Mouse (Mus musculus): ENCODE data around the gene Tmem109.

The Tmem109 gene

DNA sequence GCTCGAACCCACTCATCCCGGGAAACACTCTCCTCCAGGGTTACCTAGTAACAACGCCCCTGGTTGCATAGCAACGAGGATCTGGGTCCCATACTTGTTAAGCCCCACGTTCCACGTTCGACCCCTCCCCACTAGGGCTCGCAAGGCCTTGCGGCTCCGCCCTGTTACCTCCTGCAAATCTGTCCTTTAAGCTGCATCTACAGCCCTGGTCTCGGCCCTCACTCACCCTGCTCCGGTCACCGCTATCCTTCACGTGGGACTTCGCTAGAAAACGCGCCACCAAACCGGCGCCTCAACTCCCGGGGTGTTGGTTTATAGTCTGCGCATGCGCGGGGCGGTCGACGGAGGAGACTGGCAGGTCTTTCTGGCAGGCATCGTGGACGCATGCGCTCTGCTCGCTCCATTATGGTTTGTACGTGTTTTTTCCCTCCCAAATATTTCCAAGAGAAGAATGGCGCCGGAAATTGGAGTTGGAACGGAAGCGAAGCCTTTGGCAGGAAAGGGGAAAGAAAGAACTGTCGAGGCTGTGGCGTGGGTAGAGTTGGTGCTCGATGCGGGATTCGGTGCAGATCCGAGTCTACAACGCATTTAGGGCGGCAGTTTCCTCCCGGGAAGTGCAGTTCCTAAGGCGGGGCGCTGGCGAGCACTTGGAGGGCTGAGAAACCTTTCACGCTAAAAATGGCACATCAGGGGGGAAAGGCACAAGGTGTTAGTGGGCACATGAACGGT is at the start of gene Tmem109:
Tmem109 (minus strand) TSS at position 576 of the 729 bp plus-strand sequence.
- DNase-seq (ENCODE audit: low read depth, low spot score): peak; percentile 94

DNA sequence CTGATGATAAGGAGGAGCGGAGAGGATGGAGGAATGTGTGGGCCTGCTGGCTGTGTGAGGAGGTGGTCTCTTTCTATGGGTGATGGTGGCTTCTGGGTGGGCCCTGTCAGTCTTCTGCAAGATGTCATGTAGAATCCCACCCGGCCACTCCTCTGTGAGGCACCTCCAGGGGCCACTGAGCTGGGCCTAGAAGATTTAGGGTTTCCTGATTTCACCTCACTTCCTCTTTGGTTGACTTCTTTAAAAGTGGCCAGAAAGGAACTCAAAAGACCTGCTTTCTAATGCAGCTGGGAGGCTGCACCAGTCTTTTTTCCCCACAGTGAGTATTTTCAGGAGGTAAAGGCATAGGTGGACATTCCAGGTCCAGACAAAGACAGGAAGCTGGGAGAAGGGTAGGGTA is 48.8 kb upstream of the Tmem109 start:
- no peak for DNase-seq (ENCODE audit: low read depth, low spot score)

DNA sequence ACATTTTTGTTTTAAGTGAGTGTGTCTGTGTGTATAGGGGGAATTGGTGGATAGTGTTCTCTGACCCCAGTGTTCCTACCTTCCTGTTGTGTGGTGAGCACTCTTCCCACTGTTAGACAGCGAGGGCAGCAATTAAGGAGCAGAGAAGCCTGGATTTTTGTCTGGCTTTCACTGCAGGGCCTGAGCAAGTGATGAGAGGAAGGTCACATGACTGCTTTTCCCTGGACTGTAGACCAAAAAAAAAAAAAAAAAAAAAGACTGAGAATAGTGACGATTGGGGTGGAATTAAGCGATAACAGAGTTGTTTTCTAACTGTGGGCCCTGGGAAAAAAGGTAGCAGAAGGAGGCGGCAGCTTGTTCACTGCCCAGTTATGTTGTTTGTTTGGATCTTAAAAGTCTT is 44.9 kb upstream of the Tmem109 start:
- DNase-seq (ENCODE audit: low read depth, low spot score): no peak

DNA sequence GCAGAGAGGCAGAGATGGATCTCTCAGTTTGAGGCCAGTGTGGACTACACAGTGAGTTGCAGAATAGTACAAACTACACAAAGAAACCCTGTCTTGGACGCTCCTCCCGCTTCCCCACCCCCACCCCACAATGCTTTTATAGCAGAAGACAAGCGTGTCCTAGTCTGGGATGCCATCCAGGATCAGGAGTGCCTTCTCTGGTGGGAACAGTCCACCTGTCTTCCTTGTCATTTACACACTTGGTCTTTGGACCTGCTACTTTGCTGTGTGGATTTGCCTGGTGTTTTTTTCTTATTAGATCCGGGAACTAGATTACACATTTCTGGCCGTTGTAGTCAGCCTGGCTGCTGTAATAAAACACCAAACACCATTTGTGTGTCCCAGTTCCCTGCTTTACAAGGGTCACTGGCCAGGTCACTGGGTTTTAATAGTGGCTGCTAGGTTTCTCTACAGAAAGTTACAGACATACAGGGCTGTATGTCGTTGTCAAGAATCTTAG is 44.4 kb upstream of the Tmem109 start:
- DNase-seq (ENCODE audit: low read depth, low spot score): no peak

DNA sequence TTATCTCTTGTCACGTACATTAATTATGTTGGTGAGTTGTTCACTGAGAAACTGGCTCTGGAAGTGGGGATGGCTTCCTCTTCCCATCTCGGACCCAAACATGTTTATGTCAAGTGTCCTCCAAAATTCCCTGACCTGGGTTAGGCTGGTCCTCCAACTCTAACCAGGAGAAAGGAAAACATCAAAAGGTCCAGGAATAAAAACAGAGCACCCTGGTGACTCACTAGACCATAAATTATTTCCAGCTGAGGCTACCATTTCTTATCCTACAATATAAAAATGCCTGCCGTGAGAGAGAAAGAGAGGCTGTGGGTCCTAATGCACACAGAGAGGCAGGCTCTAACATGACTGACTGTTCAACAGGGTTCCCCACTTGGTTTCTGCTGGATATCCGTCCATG is 42.4 kb upstream of the Tmem109 start:
- no peak for DNase-seq (ENCODE audit: low read depth, low spot score)

DNA sequence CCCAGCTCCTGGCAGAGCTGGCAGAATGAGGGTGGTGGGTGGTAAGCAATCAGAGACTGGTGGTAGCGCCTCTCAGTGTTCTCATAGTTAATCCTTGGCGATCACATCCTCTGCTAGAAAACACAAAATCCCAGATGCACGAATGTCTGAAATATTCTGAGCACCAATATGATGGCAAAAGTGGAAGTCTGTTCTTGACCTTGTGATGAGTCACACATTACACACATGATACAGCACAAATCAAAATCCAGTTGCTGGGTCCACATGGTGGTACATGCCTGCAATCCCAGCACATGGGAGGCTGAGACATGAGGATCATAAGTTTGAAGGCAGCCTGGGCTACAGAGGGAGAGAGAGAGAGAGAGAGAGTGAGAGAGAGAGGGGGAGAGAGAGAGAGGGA is 39.3 kb upstream of the Tmem109 start:
- no peak for DNase-seq (ENCODE audit: low read depth, low spot score)

DNA sequence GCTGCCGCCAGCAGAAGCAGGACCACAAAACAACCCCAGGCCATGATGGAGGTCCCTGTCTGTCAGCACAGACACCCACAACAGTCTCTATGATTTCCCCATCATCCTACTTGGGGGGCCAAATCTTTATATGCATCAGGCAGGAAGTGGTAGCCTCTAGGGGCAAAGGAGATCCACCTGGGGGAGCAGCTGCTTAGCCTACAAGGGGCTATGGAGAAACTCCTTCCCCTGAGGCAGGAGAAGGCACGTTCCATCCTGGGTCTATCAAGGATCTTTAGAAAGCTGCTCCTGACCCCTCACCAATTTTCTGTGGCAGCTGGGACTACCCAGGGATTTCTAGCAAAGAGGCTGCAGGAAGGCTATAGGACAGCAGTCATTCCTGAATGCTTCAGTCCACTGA is 38.7 kb upstream of the Tmem109 start, which contains the start of gene Zp1:
Zp1 (minus strand) TSS at position 101 of the 400 bp plus-strand sequence.
- DNase-seq (ENCODE audit: low read depth, low spot score): no peak

DNA sequence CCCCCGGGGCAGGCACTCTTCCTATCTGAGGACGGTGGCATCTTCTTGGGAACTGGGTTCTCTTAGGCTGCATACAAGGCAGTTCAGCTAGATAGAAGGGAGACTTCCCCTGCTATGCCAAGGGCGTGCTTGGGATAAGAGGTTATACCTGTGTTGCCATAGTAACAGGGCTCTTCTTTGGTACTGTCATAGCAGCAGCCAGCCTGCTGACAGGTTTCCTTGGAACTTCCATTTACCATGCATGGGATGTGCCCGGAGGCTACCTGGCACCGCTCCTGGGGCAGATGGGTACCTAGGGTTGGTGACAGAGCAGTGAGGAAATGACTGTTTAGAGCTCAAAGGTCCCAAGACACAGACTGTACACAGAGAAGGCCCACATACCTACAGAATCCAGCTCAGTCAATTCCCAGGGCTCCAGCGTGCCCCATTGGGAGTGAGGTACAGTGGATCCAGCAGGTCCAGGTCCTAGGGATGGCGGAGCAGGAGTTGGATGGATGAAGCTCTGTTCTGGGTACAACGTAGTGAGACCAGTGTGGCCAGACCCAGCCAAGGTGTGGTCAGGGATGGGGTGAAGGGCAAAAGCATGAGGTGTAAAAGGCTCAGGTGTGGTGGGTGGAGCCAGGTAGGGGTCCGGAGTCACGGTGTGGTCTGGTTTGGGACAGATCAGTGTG is 36.7 kb upstream of the Tmem109 start:
- no peak for DNase-seq (ENCODE audit: low read depth, low spot score)

DNA sequence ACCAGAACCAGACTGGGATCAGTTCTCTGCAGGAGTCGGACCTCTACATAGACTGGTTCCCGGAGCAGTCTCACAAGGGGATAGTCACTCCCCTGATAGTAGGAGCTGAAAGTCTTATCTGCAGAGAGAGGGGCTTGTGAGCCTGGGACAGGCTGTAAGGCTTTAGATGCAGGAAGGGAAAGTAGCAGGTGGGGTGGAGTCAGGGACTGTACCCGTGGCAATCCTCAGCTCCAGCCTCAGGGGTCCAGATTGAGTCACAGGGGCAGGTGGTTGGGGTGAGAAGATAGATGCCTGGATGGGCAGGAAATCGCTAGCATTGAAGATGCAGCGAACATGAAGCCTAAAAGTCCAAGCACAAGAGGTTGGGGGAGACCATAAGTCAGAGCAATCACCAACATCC is 34.7 kb upstream of the Tmem109 start:
- DNase-seq (ENCODE audit: low read depth, low spot score): no peak

DNA sequence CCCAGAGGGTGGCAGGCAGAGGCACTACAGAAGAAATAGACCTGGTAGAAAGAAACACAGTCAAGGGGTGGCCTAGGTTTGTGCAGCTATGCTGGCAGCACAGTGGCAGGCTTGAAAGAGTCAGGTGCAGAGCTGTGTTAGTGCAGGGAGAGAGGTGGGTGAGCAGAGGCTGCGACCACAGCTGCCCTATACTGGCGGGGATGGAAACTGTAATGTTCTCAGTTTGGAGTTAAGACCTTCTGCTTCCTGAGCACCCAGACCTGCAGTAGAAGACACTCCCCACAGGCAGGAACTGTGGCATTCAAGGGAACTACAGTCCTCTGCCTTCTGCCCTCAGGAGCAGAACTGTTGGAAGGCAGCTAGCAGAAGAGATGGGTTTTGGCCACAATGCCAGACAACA is 33.1 kb upstream of the Tmem109 start:
- DNase-seq (ENCODE audit: low read depth, low spot score): no peak

DNA sequence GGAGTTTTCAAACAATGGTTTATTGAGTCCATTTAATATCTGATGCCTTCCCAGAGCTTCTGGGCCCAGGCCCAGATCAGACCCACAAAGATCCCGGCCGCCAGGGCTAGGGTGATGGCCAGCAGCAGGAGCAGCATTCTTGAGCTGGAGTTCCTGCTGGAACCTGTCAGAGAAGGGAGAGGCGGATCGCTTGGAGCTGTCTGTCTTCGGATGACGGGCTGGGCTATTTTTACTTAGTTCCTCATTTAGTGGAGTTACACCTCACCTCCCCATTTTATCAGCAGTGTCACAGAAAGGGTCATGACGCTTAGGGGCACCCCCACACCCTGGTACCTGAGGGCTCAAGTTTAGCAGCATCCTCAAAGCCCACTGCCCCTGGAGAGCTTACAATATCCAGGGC is 32.5 kb upstream of the Tmem109 start:
- no peak for DNase-seq (ENCODE audit: low read depth, low spot score)

DNA sequence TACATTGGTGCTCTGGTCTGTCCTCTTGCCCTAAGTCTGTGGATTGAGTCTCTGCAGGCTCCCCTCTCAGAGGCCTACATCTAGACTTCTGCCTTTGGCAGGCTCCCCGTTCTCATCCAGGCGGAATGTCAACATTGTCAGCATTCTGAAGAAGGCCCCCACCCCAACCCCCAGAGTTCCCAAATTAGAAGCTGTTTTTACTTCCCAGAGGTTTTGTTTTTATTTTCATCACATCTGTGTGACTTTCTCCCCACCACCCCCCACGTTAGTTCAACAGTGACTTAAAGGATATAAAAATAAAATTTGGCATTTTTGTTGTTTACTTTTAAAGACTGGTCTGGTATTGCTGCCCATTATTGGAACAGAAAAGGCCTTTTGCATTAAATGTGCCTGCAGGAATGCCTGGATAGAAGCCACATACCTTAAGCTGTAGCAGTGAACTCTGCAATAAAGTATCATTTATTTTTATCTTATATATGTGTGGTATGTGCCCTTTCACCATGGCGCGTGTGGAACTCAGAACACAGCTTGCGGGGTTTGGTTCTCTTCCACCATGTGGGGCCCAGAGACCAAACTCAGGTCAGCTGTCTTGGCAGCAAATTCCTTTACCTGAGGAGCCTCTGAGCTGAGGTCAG is 27.4 kb upstream of the Tmem109 start:
- no peak for DNase-seq (ENCODE audit: low read depth, low spot score)

DNA sequence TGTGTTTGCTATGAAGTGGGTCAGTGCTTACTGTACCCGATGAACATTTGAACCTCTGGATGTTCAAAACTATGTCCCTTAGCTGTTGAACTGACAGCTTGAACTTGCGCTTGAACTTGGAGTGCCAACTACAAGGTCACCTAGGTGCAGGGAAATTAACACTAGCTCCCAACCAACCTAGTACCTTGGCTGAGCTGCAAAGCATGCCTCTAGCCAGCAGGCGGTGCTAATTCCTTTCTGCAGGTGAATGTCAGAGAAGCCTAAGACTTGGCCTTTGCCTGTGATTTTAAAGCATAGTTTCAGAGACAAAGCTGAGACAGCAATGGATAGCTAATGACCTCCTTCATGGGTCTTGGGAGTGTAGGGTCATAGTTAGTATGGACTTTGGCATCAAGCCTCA is 26.1 kb upstream of the Tmem109 start:
- peak; percentile 56 for DNase-seq (ENCODE audit: low read depth, low spot score)

DNA sequence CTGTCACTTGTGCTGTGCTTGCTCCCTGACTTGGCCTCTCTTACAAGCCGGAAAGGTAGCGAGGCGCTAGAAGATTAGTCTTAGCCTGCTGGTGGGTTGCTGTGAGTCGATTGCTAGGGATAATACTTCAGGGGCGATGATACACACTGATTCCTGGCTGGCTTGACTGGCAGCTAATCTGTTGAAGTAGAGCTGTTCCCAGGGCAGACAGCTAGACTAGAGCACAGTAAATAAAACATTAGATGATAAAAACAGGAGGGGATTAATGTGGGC is 23.9 kb upstream of the Tmem109 start:
- DNase-seq (ENCODE audit: low read depth, low spot score): peak; percentile 67

DNA sequence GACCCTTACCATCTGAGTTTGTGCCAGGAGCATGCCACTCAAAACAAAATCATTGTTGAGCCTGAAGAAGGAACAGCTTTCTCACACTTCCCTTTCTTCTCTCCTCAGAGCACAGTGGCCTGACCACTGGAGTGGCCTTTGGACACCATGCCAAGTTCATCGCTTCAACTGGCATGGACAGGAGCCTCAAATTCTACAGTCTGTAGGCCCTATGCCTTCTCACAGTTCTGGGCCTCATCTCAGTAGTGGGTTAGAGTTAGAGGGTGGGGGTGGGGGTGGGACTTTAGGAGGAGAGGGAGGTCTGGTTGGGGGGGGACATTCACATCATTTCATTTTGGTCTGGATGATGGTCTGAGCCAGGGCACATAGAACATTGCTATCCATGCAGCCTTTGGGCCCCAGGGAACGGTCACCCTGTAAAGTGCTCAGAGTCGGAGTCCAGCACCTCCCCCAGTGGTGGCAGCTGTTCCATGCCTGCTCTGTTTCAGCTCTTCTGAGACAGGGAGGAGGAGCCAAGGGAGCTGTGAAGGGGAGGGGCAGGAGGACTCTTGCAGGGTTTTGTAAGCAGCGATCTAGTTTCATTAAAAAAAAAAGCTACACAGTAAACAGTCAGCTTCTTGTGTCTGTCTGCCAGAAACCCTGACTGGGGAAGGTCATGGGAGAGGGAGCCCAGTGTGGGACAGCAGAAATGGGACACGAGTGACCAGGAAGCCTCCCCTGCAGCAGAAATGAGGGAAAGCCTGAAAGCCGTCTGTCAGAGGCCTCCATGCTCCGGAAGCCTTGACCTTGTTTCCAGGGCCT is 23.3 kb upstream of the Tmem109 start:
- no peak for DNase-seq (ENCODE audit: low read depth, low spot score)

DNA sequence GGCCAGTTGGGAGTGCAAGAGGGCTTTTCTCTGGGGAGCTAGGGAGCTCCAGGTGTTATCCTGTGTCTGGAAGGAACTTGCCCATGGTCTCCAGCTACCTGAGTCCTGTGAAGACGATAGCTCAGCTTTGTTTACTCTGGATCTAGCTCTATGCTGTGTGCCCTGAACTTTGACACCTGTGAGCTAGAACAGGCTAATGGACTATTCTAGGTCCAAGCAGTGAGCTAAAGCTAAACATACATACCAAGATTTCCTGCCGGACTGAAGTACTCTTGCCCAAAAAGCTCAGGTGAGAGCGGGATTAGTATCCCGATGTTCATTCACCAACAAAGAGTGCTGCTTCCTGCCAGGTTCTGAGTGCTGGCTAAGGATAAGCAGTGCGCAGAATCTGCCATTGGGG is 22.7 kb upstream of the Tmem109 start:
- DNase-seq (ENCODE audit: low read depth, low spot score): no peak

DNA sequence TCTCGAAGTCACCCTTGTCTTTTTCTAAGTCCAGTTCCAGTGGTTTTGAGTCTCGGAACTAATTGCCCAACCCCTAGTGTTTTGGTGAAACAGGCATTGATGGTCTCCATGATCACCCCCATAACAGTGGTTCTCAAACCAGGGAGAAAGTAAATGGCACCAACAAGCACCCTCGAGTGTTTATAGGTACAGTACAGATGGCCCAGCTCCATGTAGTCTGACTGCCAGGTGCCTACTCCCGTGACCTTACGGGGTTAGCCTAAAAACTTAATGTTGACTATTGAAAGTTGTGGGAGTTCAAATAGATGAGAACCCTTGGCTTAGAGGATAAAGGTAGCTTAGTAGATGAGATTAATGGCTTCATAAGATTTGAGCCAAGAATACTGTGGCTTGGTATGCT is 19.2 kb upstream of the Tmem109 start:
- no peak for DNase-seq (ENCODE audit: low read depth, low spot score)

DNA sequence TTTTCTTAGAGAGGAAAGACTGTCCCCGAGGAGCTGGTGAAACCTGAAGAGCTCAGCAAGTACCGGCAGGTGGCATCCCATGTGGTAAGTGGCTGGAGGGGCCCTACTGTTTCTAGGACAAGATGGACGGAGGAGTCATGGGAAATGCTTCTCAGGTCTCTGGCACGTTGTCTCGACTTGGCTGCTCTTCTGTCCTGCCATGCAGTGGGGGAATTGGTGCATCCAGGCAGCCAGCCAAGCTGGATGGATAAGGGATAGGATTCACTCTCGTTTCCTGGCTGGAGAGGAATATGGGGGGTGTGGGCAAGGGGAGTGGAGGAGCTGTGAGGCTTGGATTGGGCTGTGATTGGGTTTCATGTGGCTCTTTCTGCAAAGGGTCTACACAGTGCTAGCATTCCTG is 18.5 kb upstream of the Tmem109 start:
- no peak for DNase-seq (ENCODE audit: low read depth, low spot score)

DNA sequence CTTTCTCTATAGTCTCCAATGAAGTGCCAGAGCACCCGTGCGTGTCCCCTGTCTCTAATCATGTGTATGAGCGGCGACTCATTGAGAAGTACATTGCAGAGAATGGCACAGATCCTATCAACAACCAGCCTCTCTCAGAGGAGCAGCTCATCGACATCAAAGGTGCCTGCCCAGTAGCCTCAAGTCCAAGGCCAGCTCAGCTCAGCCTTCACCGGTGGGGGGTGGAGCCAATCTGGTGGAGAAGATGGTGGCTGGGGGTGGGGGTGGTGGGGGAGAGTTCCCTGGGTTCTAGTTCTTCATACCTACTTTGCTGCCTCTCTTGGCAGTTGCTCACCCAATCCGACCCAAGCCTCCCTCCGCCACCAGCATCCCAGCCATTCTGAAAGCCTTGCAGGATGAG is 15.7 kb upstream of the Tmem109 start:
- DNase-seq (ENCODE audit: low read depth, low spot score): no peak

DNA sequence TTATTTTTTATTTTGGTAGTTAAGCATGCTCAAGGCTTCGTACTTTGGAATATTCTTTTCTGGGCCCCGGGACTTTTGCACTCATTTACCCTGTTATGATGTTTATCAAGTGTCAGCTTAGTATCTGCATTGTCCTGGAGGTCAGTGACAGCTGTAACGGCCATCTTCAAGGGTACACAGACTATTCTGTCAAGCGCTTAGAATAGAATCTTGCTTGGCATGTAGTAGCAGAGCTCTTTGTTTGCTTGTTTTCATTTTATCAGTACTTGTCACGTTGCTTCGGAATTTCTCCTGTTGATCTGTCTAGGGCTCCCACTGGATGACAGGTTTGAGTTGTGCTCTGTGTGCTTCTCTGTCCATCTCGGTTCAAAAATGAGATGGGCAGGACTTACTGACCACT is 15.0 kb upstream of the Tmem109 start:
- no peak for DNase-seq (ENCODE audit: low read depth, low spot score)

DNA sequence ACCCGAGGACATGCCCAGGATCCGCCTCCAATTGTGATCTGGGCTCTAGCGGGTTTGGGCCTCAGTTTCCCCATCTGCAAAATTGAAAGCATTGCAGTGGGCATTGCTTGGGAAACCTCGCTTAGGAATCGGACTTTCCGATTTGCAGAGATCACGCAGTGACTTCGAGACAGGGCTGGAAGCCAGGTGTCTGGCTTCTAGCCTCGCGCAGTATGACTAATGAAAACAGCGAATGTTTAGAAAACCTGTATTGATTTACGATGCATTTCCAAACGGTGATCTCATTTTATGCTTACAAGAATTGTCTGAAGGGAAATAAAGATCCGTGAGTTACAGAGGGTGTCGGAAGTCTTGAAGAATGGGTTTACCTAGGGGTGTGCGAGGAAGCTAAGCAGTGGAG is 13.9 kb upstream of the Tmem109 start:
- no peak for DNase-seq (ENCODE audit: low read depth, low spot score)

DNA sequence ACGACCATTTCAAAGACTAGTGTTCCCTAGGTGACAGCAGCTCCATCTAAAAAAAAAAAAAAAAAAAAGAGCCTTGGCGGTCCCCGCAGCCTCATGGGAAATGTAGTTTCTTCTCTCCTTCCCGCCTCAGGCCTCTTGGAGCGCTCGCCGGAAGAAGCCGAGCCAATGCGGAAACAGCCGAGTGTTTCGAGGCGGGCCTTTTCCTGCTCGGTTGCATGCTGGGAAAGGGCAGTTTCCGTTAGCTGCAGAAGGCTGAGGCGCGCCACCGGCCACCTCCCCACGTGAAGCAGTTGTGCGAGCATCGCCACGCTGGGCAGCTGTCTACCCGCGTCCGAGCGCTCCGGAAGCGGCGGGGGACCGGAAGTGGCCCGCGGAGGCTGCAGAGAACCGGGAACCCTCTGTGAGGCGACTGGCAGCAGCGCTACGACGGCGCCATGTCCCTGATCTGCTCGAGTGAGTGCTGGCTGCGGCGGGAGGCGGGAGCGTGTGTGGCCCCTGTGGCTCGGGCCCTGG is 13.3 kb upstream of the Tmem109 start, which contains the start of gene Prpf19:
Prpf19 (plus strand) TSS at position 216 of the 513 bp plus-strand sequence.
- DNase-seq (ENCODE audit: low read depth, low spot score): peak; percentile 93
